Mouse (Mus musculus): Measurements from ENCODE around the gene Mrps18a. TPM values are rescaled to one million over a fixed set of nuclear protein-coding genes. Genes with fewer than 3 reads are reported as not detected.

Gene Mrps18a
- polyA plus RNA-seq, 1 experiment from 2014 or later = 149 TPM

GRCm38 (mm10) chr17:46079037-46079436 is 31.7 kb upstream of the Mrps18a start:
- H3K27ac ChIP-seq = no peak overlapping the region
- H3K9ac ChIP-seq = no peak overlapping the region
- H3K4me3 ChIP-seq = no peak overlapping the region
- H3K27me3 ChIP-seq = 0 out of 2 replicates have a peak, but pooled peaks cover 3% of the 10 kb centered on the region
- WGBS = 66% methylated on average over 2 of the region's 2 CpGs
- H3K36me3 ChIP-seq = no peaks in the 10 kb centered on the region
- ATAC-seq (ENCODE audit: low FRiP score) = no peak
- no peak overlapping the region for H3K4me2 ChIP-seq
- peaks cover 13% of the 10 kb centered on the region for H3K4me1 ChIP-seq (replicated peaks)
- no peaks in the 10 kb centered on the region for H3K9me3 ChIP-seq

GRCm38 (mm10) chr17:46080388-46080787 is 30.4 kb upstream of the Mrps18a start:
- H3K4me2 ChIP-seq = no peak overlapping the region
- H3K4me3 ChIP-seq = no peak overlapping the region
- H3K9ac ChIP-seq = no peak overlapping the region
- H3K27me3 ChIP-seq = 0 out of 2 replicates have a peak, but pooled peaks cover 3% of the 10 kb centered on the region
- no peak for ATAC-seq (ENCODE audit: low FRiP score)
- H3K27ac ChIP-seq = no peak overlapping the region
- H3K4me1 ChIP-seq (replicated peaks) = peaks cover 22% of the 10 kb centered on the region
- H3K36me3 ChIP-seq = no peaks in the 10 kb centered on the region
- no peaks in the 10 kb centered on the region for H3K9me3 ChIP-seq
- 37% methylated on average over 7 of the region's 7 CpGs for WGBS

- peaks cover 22% of the 10 kb centered on the region for H3K4me1 ChIP-seq (replicated peaks)
- H3K4me3 ChIP-seq = no peak overlapping the region
- H3K27ac ChIP-seq = no peak overlapping the region
- no peak overlapping the region for H3K4me2 ChIP-seq
- no peak for ATAC-seq (ENCODE audit: low FRiP score)
- H3K36me3 ChIP-seq = no peaks in the 10 kb centered on the region
- H3K9me3 ChIP-seq = no peaks in the 10 kb centered on the region
- 58% methylated on average over 5 of the region's 5 CpGs for WGBS
- H3K9ac ChIP-seq = no peak overlapping the region
- H3K27me3 ChIP-seq = 0 out of 2 replicates have a peak, but pooled peaks cover 3% of the 10 kb centered on the region
Measured at GRCm38 (mm10) chr17:46081042-46081441, 29.7 kb upstream of the Mrps18a start.

- WGBS = 67% methylated on average over 7 of the region's 7 CpGs
- Histone ChIP-seq H3K4me1 (replicated peaks) (peaks cover 27% of the 10 kb centered on the region), H3K4me2 (no peak overlapping the region), H3K27me3 (0 out of 2 replicates have a peak, but pooled peaks cover 3% of the 10 kb centered on the region), H3K27ac (no peak overlapping the region), H3K9me3 (no peaks in the 10 kb centered on the region), H3K4me3 (no peak overlapping the region), H3K36me3 (no peaks in the 10 kb centered on the region), H3K9ac (no peak overlapping the region)
- ATAC-seq (ENCODE audit: low FRiP score) = no peak
Measured at GRCm38 (mm10) chr17:46081657-46082056, 29.1 kb upstream of the Mrps18a start.

- no peak for ATAC-seq (ENCODE audit: low FRiP score)
- Histone ChIP-seq H3K27ac (peak overlapping the region; percentile 60; the same call in 1 of the 2 replicates), H3K4me2 (no peak overlapping the region), H3K9ac (no peak overlapping the region), H3K27me3 (0 out of 2 replicates have a peak, but pooled peaks cover under 1% of the 10 kb centered on the region), H3K4me3 (no peak overlapping the region), H3K36me3 (no peaks in the 10 kb centered on the region), H3K4me1 (replicated peaks) (peaks cover 29% of the 10 kb centered on the region), H3K9me3 (no peaks in the 10 kb centered on the region)
- WGBS = 83% methylated on average over 3 of the region's 3 CpGs
Measured at GRCm38 (mm10) chr17:46083381-46083780, 27.4 kb upstream of the Mrps18a start.

GRCm38 (mm10) chr17:46084091-46084501 is 26.7 kb upstream of the Mrps18a start:
- Histone ChIP-seq H3K4me1 (replicated peaks) (peaks cover 29% of the 10 kb centered on the region), H3K27ac (peak overlapping the region; percentile 60), H3K4me2 (peak overlapping the region; percentile 14), H3K4me3 (no peak overlapping the region), H3K27me3 (peaks cover under 1% of the 10 kb centered on the region; the same call in 1 of the 2 replicates), H3K9me3 (no peaks in the 10 kb centered on the region), H3K9ac (no peak overlapping the region; the same call in 1 of the 2 replicates), H3K36me3 (no peaks in the 10 kb centered on the region)
- WGBS = 16% methylated on average over 9 of the region's 10 CpGs
- ATAC-seq (ENCODE audit: low FRiP score) = peak; percentile 90

- WGBS = 55% methylated on average over 17 of the region's 17 CpGs
- no peaks in the 10 kb centered on the region for H3K9me3 ChIP-seq
Measured at GRCm38 (mm10) chr17:46086341-46086870, 24.4 kb upstream of the Mrps18a start.

GRCm38 (mm10) chr17:46091351-46091750 is 19.4 kb upstream of the Mrps18a start:
- Histone ChIP-seq H3K36me3 (no peaks in the 10 kb centered on the region), H3K9me3 (no peaks in the 10 kb centered on the region), H3K9ac (no peak overlapping the region), H3K27me3 (peaks cover 7% of the 10 kb centered on the region), H3K4me1 (replicated peaks) (peaks cover 5% of the 10 kb centered on the region), H3K4me3 (no peak overlapping the region), H3K27ac (no peak overlapping the region), H3K4me2 (no peak overlapping the region)
- ATAC-seq (ENCODE audit: low FRiP score) = no peak
- WGBS = 79% methylated on average over 1 of the region's 1 CpGs

More at GRCm38 (mm10) chr17:46086341-46086870, 24.4 kb upstream of the Mrps18a start:
- H3K4me1 ChIP-seq (replicated peaks) = peaks cover 29% of the 10 kb centered on the region
- H3K27me3 ChIP-seq = peaks cover 3% of the 10 kb centered on the region; the same call in 1 of the 2 replicates
- H3K36me3 ChIP-seq = no peaks in the 10 kb centered on the region
- no peak overlapping the region for H3K27ac ChIP-seq
- no peak for ATAC-seq (ENCODE audit: low FRiP score)
- no peak overlapping the region for H3K4me2 ChIP-seq
- H3K4me3 ChIP-seq = no peak overlapping the region
- peak overlapping the region; percentile 43; the same call in 1 of the 2 replicates for H3K9ac ChIP-seq

GRCm38 (mm10) chr17:46091899-46092298 is 18.9 kb upstream of the Mrps18a start:
- H3K4me3 ChIP-seq = no peak overlapping the region
- ATAC-seq (ENCODE audit: low FRiP score) = no peak
- H3K9me3 ChIP-seq = no peaks in the 10 kb centered on the region
- WGBS = 81% methylated on average over 14 of the region's 14 CpGs
- no peaks in the 10 kb centered on the region for H3K36me3 ChIP-seq
- no peaks in the 10 kb centered on the region; the same call in 1 of the 2 replicates for H3K4me1 ChIP-seq (replicated peaks)
- H3K27ac ChIP-seq = no peak overlapping the region
- no peak overlapping the region for H3K9ac ChIP-seq
- no peak overlapping the region for H3K4me2 ChIP-seq
- peaks cover 11% of the 10 kb centered on the region for H3K27me3 ChIP-seq

- Histone ChIP-seq H3K36me3 (no peaks in the 10 kb centered on the region), H3K27me3 (peaks cover 9% of the 10 kb centered on the region; the same call in 1 of the 2 replicates), H3K9ac (no peak overlapping the region), H3K4me1 (replicated peaks) (no peaks in the 10 kb centered on the region; the same call in 1 of the 2 replicates), H3K4me2 (no peak overlapping the region), H3K9me3 (no peaks in the 10 kb centered on the region), H3K27ac (no peak overlapping the region), H3K4me3 (no peak overlapping the region)
- 63% methylated on average over 8 of the region's 8 CpGs for WGBS
- ATAC-seq (ENCODE audit: low FRiP score) = no peak
Measured at GRCm38 (mm10) chr17:46098525-46098924, 12.3 kb upstream of the Mrps18a start.

- WGBS = 79% methylated on average over 9 of the region's 9 CpGs
- no peak overlapping the region for H3K4me3 ChIP-seq
- ATAC-seq (ENCODE audit: low FRiP score) = no peak
Measured at GRCm38 (mm10) chr17:46101906-46102305, 8.9 kb upstream of the Mrps18a start.

GRCm38 (mm10) chr17:46102608-46103159 is 8.1 kb upstream of the Mrps18a start:
- Histone ChIP-seq H3K27ac (no peak overlapping the region), H3K4me1 (replicated peaks) (peaks cover 4% of the 10 kb centered on the region), H3K27me3 (peaks cover 14% of the 10 kb centered on the region), H3K9me3 (no peaks in the 10 kb centered on the region), H3K4me2 (no peak overlapping the region), H3K4me3 (no peak overlapping the region), H3K36me3 (no peaks in the 10 kb centered on the region), H3K9ac (no peak overlapping the region)
- WGBS = 51% methylated on average over 8 of the region's 8 CpGs
- no peak for ATAC-seq (ENCODE audit: low FRiP score)

More at GRCm38 (mm10) chr17:46101906-46102305, 8.9 kb upstream of the Mrps18a start:
- Histone ChIP-seq H3K9ac (no peak overlapping the region), H3K36me3 (no peaks in the 10 kb centered on the region), H3K27me3 (peaks cover 6% of the 10 kb centered on the region; the same call in 1 of the 2 replicates), H3K27ac (no peak overlapping the region), H3K9me3 (no peaks in the 10 kb centered on the region), H3K4me2 (no peak overlapping the region), H3K4me1 (replicated peaks) (peaks cover 4% of the 10 kb centered on the region)

All from hindbrain, embryonic 13.5 days (tissue).